Mouse (Mus musculus): ENCODE measurements around the gene Hoxa11. TPM values are rescaled to one million over a fixed set of nuclear protein-coding genes. Genes with fewer than 3 reads are reported as not detected.

Gene Hoxa11
- polyA plus RNA-seq, 1 experiment from 2014 or later, result not detected

DNA sequence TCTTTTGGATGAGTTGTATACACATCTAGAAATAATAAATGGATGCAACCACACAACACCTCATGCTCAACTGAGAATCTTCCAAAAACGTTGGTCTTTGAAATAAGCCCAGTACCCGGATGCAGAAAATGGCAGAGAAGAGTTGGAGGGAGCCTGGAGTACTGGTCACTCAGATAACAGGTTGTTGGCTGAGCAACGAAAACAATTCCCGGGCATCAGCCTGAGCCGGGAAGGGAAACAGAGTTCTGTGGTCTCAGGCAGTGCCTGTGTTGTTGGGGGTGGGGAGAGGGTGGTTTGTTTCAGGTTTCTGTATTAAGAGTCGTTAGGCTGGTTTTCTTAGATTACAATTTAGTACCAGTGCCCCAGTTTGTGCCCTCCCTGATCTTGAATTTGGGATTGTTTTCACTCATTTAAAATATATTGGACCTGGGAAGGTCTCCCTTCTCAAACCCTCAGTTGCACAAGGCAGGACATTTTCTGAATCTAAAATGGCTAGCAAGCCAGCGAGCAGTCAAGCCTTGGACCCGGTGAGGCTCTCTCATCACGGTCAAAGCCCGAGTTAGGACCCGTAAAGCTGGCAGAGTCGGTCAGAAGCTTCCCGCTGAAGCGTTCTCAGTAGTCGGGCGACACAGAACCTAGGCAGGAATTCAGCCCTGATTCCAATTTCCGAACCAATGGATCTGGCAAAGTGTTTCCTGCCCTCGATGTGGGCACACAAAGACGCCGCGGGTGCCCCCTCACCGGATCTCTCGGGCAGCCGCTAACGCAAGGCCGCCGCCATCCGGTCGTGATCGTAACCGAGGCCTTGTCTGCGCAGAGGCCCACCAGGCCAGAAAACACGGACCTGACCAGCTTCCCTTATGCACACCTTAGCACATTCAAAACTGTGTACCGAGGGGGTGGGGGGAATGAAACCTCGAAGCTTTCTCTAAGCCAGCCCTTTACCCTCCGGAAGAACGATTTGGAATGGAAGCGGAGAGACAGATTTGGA is 16.8 kb downstream of the Hoxa11 start:
- Histone ChIP-seq H3K36me3 (no peaks in the 10 kb centered on the region), H3K27me3 (peaks cover 96% of the 10 kb centered on the region), H3K4me2 (no peak overlapping the region), H3K9me3 (replicated peaks) (no peaks in the 10 kb centered on the region), H3K9ac (no peak overlapping the region), H3K4me1 (replicated peaks) (peaks cover 14% of the 10 kb centered on the region), H3K4me3 (0 out of 2 replicates have a peak overlapping the region, but pooled peaks have one; percentile 0), H3K27ac (no peak overlapping the region)
- no peak for ATAC-seq (replicated peaks; ENCODE audit: insufficient number of reproducible peaks, insufficient read depth, low FRiP score, low read depth)
- 3% methylated on average over 38 of the region's 38 CpGs for WGBS

DNA sequence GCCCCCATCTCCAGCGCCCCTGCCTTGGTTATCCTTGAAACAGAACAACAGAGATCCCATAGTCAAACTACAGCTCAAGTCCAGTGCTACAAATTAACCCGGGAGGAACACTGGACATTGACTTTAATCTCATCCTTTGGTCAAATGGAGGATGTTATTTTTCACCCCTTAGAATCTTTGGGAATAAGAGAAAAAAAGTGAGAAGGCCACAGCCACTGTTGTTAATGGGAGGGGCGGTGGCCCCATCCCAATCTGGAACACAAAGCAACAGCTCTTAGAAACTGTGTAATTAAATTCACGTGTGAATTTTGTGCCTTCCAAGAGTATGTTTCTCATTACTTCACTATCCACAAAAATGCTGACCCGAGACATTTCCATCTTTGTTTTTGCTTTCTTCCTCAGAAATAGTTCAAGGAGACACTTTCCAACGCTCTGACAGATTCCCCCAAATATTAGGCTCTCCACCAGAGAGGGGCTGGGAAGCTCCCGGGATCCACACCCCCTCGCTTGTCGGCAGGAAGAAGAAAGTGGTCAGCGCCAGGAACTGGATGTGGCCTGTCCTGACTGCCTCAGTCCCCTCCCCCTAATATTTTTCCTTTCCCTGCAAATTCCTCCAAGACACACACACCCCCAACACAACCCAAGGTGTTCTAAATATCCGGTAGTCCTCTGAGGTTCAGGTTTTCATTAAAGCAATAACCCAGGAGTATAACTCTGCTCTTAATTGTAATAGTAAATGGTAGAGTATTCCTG is 18.0 kb downstream of the Hoxa11 start:
- Histone ChIP-seq H3K36me3 (no peaks in the 10 kb centered on the region), H3K4me2 (no peak overlapping the region), H3K27me3 (peaks cover 96% of the 10 kb centered on the region), H3K4me1 (replicated peaks) (peaks cover 14% of the 10 kb centered on the region), H3K27ac (no peak overlapping the region), H3K4me3 (no peak overlapping the region), H3K9me3 (replicated peaks) (no peaks in the 10 kb centered on the region), H3K9ac (no peak overlapping the region)
- ATAC-seq (replicated peaks; ENCODE audit: insufficient number of reproducible peaks, insufficient read depth, low FRiP score, low read depth), result no peak
- WGBS, result 11% methylated on average over 11 of the region's 11 CpGs

DNA sequence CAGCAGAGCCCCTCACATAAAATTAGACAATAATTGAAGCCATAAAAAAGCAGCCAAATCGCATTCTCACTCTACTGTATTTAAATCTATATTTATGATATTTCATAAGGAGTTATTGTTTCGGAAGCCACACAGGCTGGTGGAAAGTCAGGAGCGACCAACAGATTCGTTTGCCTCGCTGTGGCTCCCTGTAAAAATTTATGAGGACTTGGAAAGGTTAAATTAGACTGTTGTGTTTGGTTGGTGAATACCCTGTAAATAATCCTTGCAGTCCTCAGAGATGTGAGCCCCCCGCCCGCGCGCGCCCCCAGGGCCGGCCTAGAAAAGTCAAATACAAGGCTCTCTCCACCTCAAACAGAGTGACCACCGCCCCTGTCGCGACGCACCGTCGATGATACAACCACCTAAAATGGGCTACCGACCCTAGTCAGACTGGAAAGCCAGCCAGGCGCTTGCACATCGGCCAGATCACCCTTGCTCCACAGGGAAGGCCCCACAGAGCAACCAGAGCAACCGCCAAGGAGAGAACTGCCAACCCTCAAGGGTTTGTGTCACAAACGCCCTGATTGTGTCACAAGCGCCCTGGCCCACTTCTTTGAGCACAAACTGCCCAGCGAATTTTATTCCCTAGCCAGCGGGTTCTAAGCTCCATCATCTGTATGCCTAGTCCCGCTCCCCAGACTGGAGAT is 18.9 kb downstream of the Hoxa11 start:
- Histone ChIP-seq H3K9ac (no peak overlapping the region), H3K27ac (no peak overlapping the region), H3K4me1 (replicated peaks) (peaks cover 14% of the 10 kb centered on the region), H3K27me3 (peaks cover 96% of the 10 kb centered on the region), H3K9me3 (replicated peaks) (no peaks in the 10 kb centered on the region), H3K4me3 (no peak overlapping the region), H3K4me2 (no peak overlapping the region), H3K36me3 (no peaks in the 10 kb centered on the region)
- no peak for ATAC-seq (replicated peaks; ENCODE audit: insufficient number of reproducible peaks, insufficient read depth, low FRiP score, low read depth)
- 5% methylated on average over 26 of the region's 26 CpGs for WGBS

DNA sequence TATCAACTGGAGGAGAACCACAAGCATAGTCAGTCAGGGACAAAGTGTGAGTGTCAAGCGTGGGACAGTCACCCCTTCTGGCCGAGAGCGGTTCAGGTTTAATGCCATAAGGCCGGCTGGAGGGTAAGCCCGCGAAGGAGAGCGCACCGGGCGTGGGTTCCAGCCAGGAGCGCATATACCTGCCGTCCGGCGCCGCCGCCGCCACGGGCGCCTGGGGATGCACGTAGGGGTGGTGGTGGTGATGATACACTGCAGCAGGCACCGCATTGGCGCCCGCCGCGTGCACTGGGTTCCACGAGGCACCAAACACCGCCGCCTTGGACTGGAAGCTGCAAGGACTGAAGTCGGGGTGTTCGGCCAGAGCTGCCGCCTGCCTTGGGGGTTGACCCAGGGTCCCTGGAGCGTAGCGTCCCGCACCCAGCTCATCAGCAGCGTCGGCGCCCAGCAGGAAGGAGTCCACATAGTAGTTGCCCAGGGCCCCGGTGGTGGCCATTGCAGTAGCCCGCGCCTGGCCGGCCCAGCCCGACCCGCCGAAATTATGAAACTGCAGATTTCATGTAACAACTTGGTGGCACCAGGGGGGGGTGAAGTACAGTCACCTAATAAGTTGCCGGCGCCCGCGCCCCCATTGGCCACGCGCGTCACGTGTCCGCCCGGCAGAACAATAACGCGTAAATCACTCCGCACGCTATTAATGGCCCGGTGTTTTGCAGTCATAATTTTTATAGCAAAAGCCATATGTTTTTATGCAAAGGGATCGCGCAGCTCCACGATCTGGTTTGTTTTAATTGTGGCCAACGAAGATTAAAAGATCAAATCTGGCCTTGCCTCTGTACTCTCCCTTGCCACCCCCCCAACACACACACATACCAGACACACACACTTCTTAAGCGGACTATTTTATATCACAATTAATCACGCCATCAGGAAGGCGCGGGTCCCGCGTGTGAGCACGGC is 19.7 kb downstream of the Hoxa11 start:
- H3K4me1 ChIP-seq (replicated peaks), result peaks cover 20% of the 10 kb centered on the region
- H3K27ac ChIP-seq, result no peak overlapping the region
- ATAC-seq (replicated peaks; ENCODE audit: insufficient number of reproducible peaks, insufficient read depth, low FRiP score, low read depth), result no peak
- peak overlapping the region; percentile 26 for H3K4me3 ChIP-seq
- 3% methylated on average over 69 of the region's 69 CpGs for WGBS
- H3K9ac ChIP-seq, result no peak overlapping the region
- H3K27me3 ChIP-seq, result peaks cover 97% of the 10 kb centered on the region
- H3K4me2 ChIP-seq, result peak overlapping the region; percentile 13; the same call in 1 of the 2 replicates
- H3K9me3 ChIP-seq (replicated peaks), result no peaks in the 10 kb centered on the region
- H3K36me3 ChIP-seq, result no peaks in the 10 kb centered on the region

DNA sequence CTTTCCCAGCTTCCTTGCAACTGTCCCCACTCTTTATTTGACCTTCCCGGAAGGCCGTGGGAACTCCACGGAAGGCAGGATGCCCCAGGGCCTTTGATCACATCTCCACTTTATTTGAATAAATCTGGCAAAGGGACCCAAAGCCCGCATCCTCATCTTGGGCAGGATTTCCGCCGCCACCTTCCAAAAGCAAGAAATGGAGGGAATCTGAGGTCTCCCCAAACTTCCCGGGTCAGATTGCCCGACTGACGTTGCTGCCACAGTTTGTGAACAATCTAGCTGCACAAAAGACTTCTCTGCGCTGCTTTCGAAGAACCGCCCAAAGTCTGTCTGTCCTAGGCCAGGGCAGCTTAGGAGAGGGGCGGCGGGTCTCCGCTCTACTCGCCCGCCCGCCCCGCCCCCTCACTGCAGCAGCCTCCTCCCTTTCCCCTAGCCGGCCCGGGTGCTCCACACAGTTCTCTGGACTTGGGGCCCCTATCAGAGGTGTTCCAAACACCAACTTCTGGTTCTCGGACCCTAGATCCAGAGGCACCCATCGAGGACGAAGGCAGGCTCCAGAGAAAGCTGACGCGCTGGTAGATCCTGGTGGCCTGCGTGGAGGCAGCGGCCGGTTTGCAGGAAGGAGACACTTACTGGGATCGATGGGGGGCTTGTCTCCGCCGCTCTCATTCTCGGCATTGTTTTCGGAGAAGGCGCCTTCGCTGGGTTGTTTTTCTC is 20.6 kb downstream of the Hoxa11 start:
- H3K4me2 ChIP-seq, result peak overlapping the region; percentile 13; the same call in 1 of the 2 replicates
- H3K36me3 ChIP-seq, result no peaks in the 10 kb centered on the region
- ATAC-seq (replicated peaks; ENCODE audit: insufficient number of reproducible peaks, insufficient read depth, low FRiP score, low read depth), result no peak
- peaks cover 16% of the 10 kb centered on the region for H3K4me1 ChIP-seq (replicated peaks)
- peak overlapping the region; percentile 26; the same call in 1 of the 2 replicates for H3K4me3 ChIP-seq
- no peak overlapping the region for H3K27ac ChIP-seq
- no peaks in the 10 kb centered on the region for H3K9me3 ChIP-seq (replicated peaks)
- no peak overlapping the region for H3K9ac ChIP-seq
- peaks cover 97% of the 10 kb centered on the region for H3K27me3 ChIP-seq
- WGBS, result 2% methylated on average over 36 of the region's 36 CpGs

DNA sequence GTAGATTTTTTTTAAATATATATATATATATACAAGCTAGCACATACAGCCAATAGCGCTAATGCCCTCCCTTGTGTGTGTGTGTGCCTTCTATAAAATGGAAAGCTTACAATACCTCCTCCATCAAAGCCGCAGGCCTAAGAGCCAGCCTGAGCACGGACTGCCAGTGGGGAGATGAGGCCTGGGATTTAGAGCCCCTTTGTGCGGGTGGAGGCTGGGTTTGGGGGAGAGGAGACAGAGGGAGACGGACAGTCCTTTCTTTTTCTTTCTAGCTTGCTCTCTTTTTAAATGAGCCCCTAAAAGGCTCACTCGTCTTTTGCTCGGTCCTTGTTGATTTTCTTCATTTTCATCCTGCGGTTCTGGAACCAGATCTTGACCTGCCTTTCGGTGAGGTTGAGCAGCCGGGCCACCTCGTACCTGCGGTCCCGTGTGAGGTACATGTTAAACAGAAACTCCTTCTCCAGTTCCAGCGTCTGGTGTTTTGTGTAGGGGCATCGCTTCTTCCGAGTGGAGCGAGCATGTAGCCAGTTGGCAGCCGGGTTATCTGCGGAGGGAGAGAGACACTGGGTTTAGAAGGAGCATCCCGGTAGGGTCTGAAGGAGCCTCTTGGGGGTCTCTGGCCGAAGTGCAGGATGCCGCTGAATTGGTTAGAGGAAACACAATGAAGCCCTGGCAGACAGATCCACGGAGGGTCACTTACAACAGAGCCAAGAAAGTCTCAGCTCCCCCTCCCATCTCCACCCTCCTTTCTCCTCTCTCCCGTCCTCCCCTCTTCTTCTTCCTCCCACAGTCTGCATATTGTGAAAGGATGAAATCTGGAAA is 21.5 kb downstream of the Hoxa11 start:
- H3K9me3 ChIP-seq (replicated peaks), result no peaks in the 10 kb centered on the region
- peaks cover 97% of the 10 kb centered on the region for H3K27me3 ChIP-seq
- H3K27ac ChIP-seq, result no peak overlapping the region
- no peaks in the 10 kb centered on the region for H3K36me3 ChIP-seq
- WGBS, result 5% methylated on average over 24 of the region's 24 CpGs
- H3K4me1 ChIP-seq (replicated peaks), result peaks cover 16% of the 10 kb centered on the region
- no peak for ATAC-seq (replicated peaks; ENCODE audit: insufficient number of reproducible peaks, insufficient read depth, low FRiP score, low read depth)
- H3K4me3 ChIP-seq, result peak overlapping the region; percentile 14
- no peak overlapping the region for H3K4me2 ChIP-seq
- H3K9ac ChIP-seq, result no peak overlapping the region

DNA sequence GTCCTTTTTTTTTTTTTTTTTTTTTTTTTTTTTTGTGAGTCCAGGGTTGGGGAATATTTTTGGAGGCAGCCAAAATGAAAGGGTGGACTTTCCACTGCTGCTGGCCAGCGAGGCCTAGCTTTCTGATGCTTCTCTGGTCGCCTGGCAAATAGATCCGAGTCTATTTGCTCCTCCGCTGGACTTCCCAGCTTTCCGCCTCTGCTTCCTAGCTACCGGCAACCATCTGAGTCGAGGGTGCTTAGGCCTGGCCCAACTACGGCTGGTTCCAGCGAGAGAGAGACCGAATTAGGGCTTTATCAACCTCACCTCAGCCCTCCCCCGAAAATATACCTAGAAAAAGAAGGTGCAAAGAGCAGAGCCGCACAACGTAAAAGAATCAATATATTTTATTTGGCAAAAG is 22.9 kb downstream of the Hoxa11 start:
- Histone ChIP-seq H3K4me2 (no peak overlapping the region), H3K9ac (no peak overlapping the region)
- 25% methylated on average over 13 of the region's 13 CpGs for WGBS

DNA sequence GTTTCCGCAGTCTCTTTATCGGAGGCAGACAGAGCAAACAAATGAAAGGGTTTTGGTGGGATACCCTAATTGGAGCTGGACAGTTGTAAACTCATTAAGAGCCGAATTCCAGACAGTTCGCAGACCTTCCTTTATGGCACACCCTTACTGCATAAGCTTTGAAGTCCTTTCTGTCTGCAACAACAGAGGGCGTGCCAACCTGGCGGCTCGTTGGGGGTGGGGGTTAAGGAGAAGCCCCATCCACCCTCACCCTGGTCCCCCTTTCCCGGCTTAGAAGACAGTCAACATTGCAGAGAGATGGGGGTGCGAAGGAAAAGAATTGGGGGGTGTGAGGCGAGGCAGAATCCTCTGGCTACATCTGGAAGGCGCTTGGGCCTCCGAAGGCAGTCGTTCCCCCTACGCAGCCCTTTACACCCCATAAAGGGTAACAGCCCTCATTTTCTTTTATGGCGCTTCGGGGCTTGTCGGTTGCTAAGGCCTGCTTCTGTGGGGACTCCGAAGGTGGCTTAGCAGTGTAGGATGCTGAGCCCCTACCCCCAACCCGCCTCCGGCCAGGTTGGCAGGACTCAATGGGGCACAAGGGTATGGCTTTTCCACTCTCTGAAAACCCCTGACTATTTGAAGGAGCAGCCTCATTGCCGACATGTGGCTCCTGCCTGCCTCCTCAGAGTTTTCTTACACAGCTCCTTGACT is 23.5 kb downstream of the Hoxa11 start:
- H3K9me3 ChIP-seq (replicated peaks), result no peaks in the 10 kb centered on the region
- H3K9ac ChIP-seq, result no peak overlapping the region
- peaks cover 99% of the 10 kb centered on the region for H3K27me3 ChIP-seq
- H3K27ac ChIP-seq, result no peak overlapping the region
- H3K4me3 ChIP-seq, result peak overlapping the region; percentile 58
- H3K4me1 ChIP-seq (replicated peaks), result peaks cover 19% of the 10 kb centered on the region
- no peaks in the 10 kb centered on the region for H3K36me3 ChIP-seq
- H3K4me2 ChIP-seq, result peak overlapping the region; percentile 97
- 11% methylated on average over 21 of the region's 21 CpGs for WGBS
- no peak for ATAC-seq (replicated peaks; ENCODE audit: insufficient number of reproducible peaks, insufficient read depth, low FRiP score, low read depth)

More for the DNA sequence above, 22.9 kb downstream of the Hoxa11 start:
- no peak for ATAC-seq (replicated peaks; ENCODE audit: insufficient number of reproducible peaks, insufficient read depth, low FRiP score, low read depth)
- Histone ChIP-seq H3K27me3 (peaks cover 99% of the 10 kb centered on the region), H3K4me3 (no peak overlapping the region), H3K9me3 (replicated peaks) (no peaks in the 10 kb centered on the region), H3K36me3 (no peaks in the 10 kb centered on the region), H3K4me1 (replicated peaks) (peaks cover 16% of the 10 kb centered on the region), H3K27ac (no peak overlapping the region)

All from heart, embryonic 15.5 days (tissue).